Mouse (Mus musculus) embryonic facial prominence, embryonic 11.5 days (tissue): ENCODE measurements around the gene Pigp. TPM values are rescaled to one million over a fixed set of nuclear protein-coding genes. Genes with fewer than 3 reads are reported as not detected.

Experiments
- ATAC-seq: fragments of 200-750 bp; cut with Nextera tagmentation; replicated peaks from 2 replicates; pipeline ENCODE4 v1.8.0; 2017; ENCODE audit warnings: low read depth; ENCODE audit not compliant: insufficient number of reproducible peaks, low FRiP score, low TSS enrichment
- DNase-seq: peaks from one replicate; pipeline ENCODE4 v3.0.0-alpha.2; 2015; ENCODE audit warnings: low spot score
- H3K27ac ChIP-seq: fragments of 300-500 bp; sonication (generic); replicated peaks from 2 replicates; pipeline ENCODE4 v1.5.1; 2014; ENCODE audit warnings: mild to moderate bottlenecking, low read depth, low read length, control low read depth
- H3K27me3 ChIP-seq: fragments of 300-500 bp; sonication (generic); 2 replicates; pipeline ENCODE4 v1.6.1; 2014; ENCODE audit warnings: mild to moderate bottlenecking, low read length, moderate library complexity, mixed read lengths; ENCODE audit not compliant: control insufficient read depth, insufficient read depth
- H3K36me3 ChIP-seq: fragments of 300-500 bp; sonication (generic); replicated peaks from 2 replicates; pipeline ENCODE4 v1.6.1; 2014; ENCODE audit warnings: low read depth, mild to moderate bottlenecking, low read length, moderate library complexity, mixed read lengths; ENCODE audit not compliant: control insufficient read depth, insufficient read depth
- H3K4me1 ChIP-seq: fragments of 300-500 bp; sonication (generic); 2 replicates; pipeline ENCODE4 v1.6.1; 2014; ENCODE audit warnings: low read length, mixed read lengths; ENCODE audit not compliant: control insufficient read depth, insufficient read depth
- H3K4me2 ChIP-seq: fragments of 300-500 bp; sonication (generic); 2 replicates; pipeline ENCODE4 v1.6.1; 2014; ENCODE audit warnings: low read depth, mild to moderate bottlenecking, control low read depth, low read length, moderate library complexity
- H3K4me3 ChIP-seq: fragments of 300-500 bp; sonication (generic); 2 replicates; pipeline ENCODE4 v1.5.1; 2014; ENCODE audit warnings: low read depth, low read length, control low read depth
- H3K9ac ChIP-seq: fragments of 300-500 bp; sonication (generic); replicated peaks from 2 replicates; pipeline ENCODE4 v1.6.1; 2014; ENCODE audit warnings: mild to moderate bottlenecking, control low read depth, low read length
- H3K9me3 ChIP-seq: fragments of 300-500 bp; sonication (generic); replicated peaks from 2 replicates; pipeline ENCODE4 v1.6.1; 2016; ENCODE audit warnings: mild to moderate bottlenecking, low read length, inconsistent platforms, mixed read lengths; ENCODE audit not compliant: control insufficient read depth
- WGBS: fragments of 180-500 bp; shearing (Covaris S2); extraction: QIAGEN DNeasy Blood & Tissue Kit; methylation state at CpG from one replicate; pipeline ENCODE4 v1.1.7; 2014; 5-methylcytosine and 5-hydroxymethylcytosine counted together
- polyA plus RNA-seq: library from polyadenylated mRNA; unstranded; fragments of >200 nt; fragmentation: Nextera tagmentation; extraction: Ambion mirVana; gene quantifications from 2 replicates; pipeline ENCODE4 v1.2.1, GENCODE M21; 2014

Gene Pigp
- polyA plus RNA-seq, 1 experiment from 2014 or later, result 79.1 TPM

- WGBS, result 74% methylated on average over 11 of the region's 11 CpGs
These were observed 14.7 kb downstream of the Pigp start for GRCm38 (mm10) chr16:94356776-94357494.

GRCm38 (mm10) chr16:94356046-94356445, 15.6 kb downstream of the Pigp start:
- WGBS, result 59% methylated on average over 7 of the region's 7 CpGs

More at GRCm38 (mm10) chr16:94356776-94357494, 14.7 kb downstream of the Pigp start:
- DNase-seq (no peak), ATAC-seq (no peak)
- Histone ChIP-seq H3K36me3 (no peaks in the 10 kb centered on the region), H3K4me1 (no peaks in the 10 kb centered on the region), H3K9ac (no peak overlapping the region), H3K4me2 (no peak overlapping the region), H3K27ac (no peak overlapping the region), H3K9me3 (no peaks in the 10 kb centered on the region), H3K4me3 (no peak overlapping the region), H3K27me3 (no peaks in the 10 kb centered on the region)

GRCm38 (mm10) chr16:94354450-94354849, 17.2 kb downstream of the Pigp start:
- Histone ChIP-seq H3K27me3 (no peaks in the 10 kb centered on the region), H3K36me3 (no peaks in the 10 kb centered on the region), H3K9me3 (no peaks in the 10 kb centered on the region), H3K27ac (no peak overlapping the region), H3K9ac (no peak overlapping the region), H3K4me2 (no peak overlapping the region), H3K4me3 (no peak overlapping the region), H3K4me1 (no peaks in the 10 kb centered on the region; the same call in 1 of the 2 replicates)
- 0 out of 2 replicates have a peak, but pooled peaks have one; percentile 39 for ATAC-seq
- peak; percentile 55 for DNase-seq
- WGBS, result 53% methylated on average over 9 of the region's 9 CpGs

More at GRCm38 (mm10) chr16:94356046-94356445, 15.6 kb downstream of the Pigp start:
- Histone ChIP-seq H3K27me3 (no peaks in the 10 kb centered on the region), H3K36me3 (no peaks in the 10 kb centered on the region), H3K4me2 (no peak overlapping the region), H3K9me3 (no peaks in the 10 kb centered on the region), H3K4me1 (no peaks in the 10 kb centered on the region), H3K27ac (no peak overlapping the region), H3K9ac (no peak overlapping the region), H3K4me3 (no peak overlapping the region)
- ATAC-seq (no peak), DNase-seq (no peak)

GRCm38 (mm10) chr16:94350287-94350677, 21.4 kb downstream of the Pigp start:
- Histone ChIP-seq H3K9me3 (no peaks in the 10 kb centered on the region), H3K27ac (no peak overlapping the region), H3K4me1 (no peaks in the 10 kb centered on the region; the same call in 1 of the 2 replicates), H3K36me3 (no peaks in the 10 kb centered on the region), H3K4me3 (no peak overlapping the region), H3K27me3 (no peaks in the 10 kb centered on the region), H3K4me2 (no peak overlapping the region), H3K9ac (no peak overlapping the region)
- 76% methylated on average over 10 of the region's 10 CpGs for WGBS
- ATAC-seq, result no peak
- DNase-seq, result no peak

- Histone ChIP-seq H3K4me3 (no peak overlapping the region), H3K4me2 (no peak overlapping the region), H3K27me3 (no peaks in the 10 kb centered on the region), H3K9ac (no peak overlapping the region), H3K4me1 (no peaks in the 10 kb centered on the region; the same call in 1 of the 2 replicates), H3K36me3 (no peaks in the 10 kb centered on the region), H3K9me3 (no peaks in the 10 kb centered on the region), H3K27ac (no peak overlapping the region)
- 72% methylated on average over 11 of the region's 11 CpGs for WGBS
- no peak for DNase-seq
- no peak for ATAC-seq
These were observed 21.9 kb downstream of the Pigp start for GRCm38 (mm10) chr16:94349588-94350286.

- H3K27ac ChIP-seq, result no peak overlapping the region
- 88% methylated on average over 2 of the region's 2 CpGs for WGBS
- no peak for DNase-seq
These were observed 22.9 kb downstream of the Pigp start for GRCm38 (mm10) chr16:94348779-94349178.

GRCm38 (mm10) chr16:94347080-94347731, 24.4 kb downstream of the Pigp start:
- H3K36me3 ChIP-seq, result no peaks in the 10 kb centered on the region
- H3K27ac ChIP-seq, result no peak overlapping the region
- H3K9ac ChIP-seq, result no peak overlapping the region
- no peaks in the 10 kb centered on the region for H3K27me3 ChIP-seq
- WGBS, result 67% methylated on average over 7 of the region's 7 CpGs
- H3K4me2 ChIP-seq, result no peak overlapping the region
- ATAC-seq, result no peak
- no peaks in the 10 kb centered on the region; the same call in 1 of the 2 replicates for H3K4me1 ChIP-seq
- H3K9me3 ChIP-seq, result no peaks in the 10 kb centered on the region
- DNase-seq, result no peak
- H3K4me3 ChIP-seq, result no peak overlapping the region

More at GRCm38 (mm10) chr16:94348779-94349178, 22.9 kb downstream of the Pigp start:
- Histone ChIP-seq H3K36me3 (no peaks in the 10 kb centered on the region), H3K4me1 (no peaks in the 10 kb centered on the region; the same call in 1 of the 2 replicates), H3K27me3 (no peaks in the 10 kb centered on the region), H3K9me3 (no peaks in the 10 kb centered on the region), H3K9ac (no peak overlapping the region), H3K4me2 (no peak overlapping the region), H3K4me3 (no peak overlapping the region)
- ATAC-seq, result no peak
